Mouse (Mus musculus): Measurements from ENCODE around the gene Rnf207.

The Rnf207 gene

GRCm38 (mm10) chr4:152272449-152273049, 46.2 kb downstream of the Rnf207 start:
- peak; percentile 63 for DNase-seq (ENCODE audit: low spot score)

- no peak for DNase-seq (ENCODE audit: low spot score)
Observed at GRCm38 (mm10) chr4:152272006-152272405, 46.8 kb downstream of the Rnf207 start.

GRCm38 (mm10) chr4:152271334-152271733, 47.5 kb downstream of the Rnf207 start:
- DNase-seq (ENCODE audit: low spot score), result no peak

- DNase-seq (ENCODE audit: low spot score), result no peak
Observed at GRCm38 (mm10) chr4:152270599-152270998, 48.2 kb downstream of the Rnf207 start.

- no peak for DNase-seq (ENCODE audit: low spot score)
Observed at GRCm38 (mm10) chr4:152269967-152270366, 48.8 kb downstream of the Rnf207 start.

- DNase-seq (ENCODE audit: low spot score), result no peak
Observed at GRCm38 (mm10) chr4:152267748-152268369, 50.9 kb downstream of the Rnf207 start.

- no peak for DNase-seq (ENCODE audit: low spot score)
Observed at GRCm38 (mm10) chr4:152266236-152266895, 52.4 kb downstream of the Rnf207 start.

- DNase-seq (ENCODE audit: low spot score), result no peak
Observed at GRCm38 (mm10) chr4:152265791-152266190, 53.0 kb downstream of the Rnf207 start.

- no peak for DNase-seq (ENCODE audit: low spot score)
Observed at GRCm38 (mm10) chr4:152264867-152265568, 53.8 kb downstream of the Rnf207 start.

GRCm38 (mm10) chr4:152264177-152264530, 54.6 kb downstream of the Rnf207 start:
- DNase-seq (ENCODE audit: low spot score), result no peak

GRCm38 (mm10) chr4:152263512-152264176, 55.1 kb downstream of the Rnf207 start:
- no peak for DNase-seq (ENCODE audit: low spot score)

- DNase-seq (ENCODE audit: low spot score), result no peak
Observed at GRCm38 (mm10) chr4:152263089-152263488, 55.7 kb downstream of the Rnf207 start.

- no peak for DNase-seq (ENCODE audit: low spot score)
Observed at GRCm38 (mm10) chr4:152262187-152262586, 56.6 kb downstream of the Rnf207 start.

- no peak for DNase-seq (ENCODE audit: low spot score)
Observed at GRCm38 (mm10) chr4:152260451-152260850, 58.3 kb downstream of the Rnf207 start.

- DNase-seq (ENCODE audit: low spot score), result no peak
Observed at GRCm38 (mm10) chr4:152257070-152257469, 61.7 kb downstream of the Rnf207 start.

Measured in testis, postnatal 14 days (tissue).